Mouse (Mus musculus) cortical plate, adult 2 months (tissue): Measurements from ENCODE around the gene Fam50a.

ENCODE experiments used
- CTCF ChIP-seq: fragments of 200-500 bp; IDR thresholded peaks from 2 replicates; pipeline ENCODE4 v1.5.1; 2011; ENCODE audit warnings: mild to moderate bottlenecking, control low read depth, low read length; ENCODE audit not compliant: insufficient read depth; ENCODE audit errors: extremely low read depth
- POLR2A ChIP-seq: fragments of 200-500 bp; IDR thresholded peaks from 2 replicates; pipeline ENCODE4 v1.6.1; 2011; ENCODE audit warnings: mild to moderate bottlenecking, low read length, control low read depth; ENCODE audit not compliant: insufficient read depth; ENCODE audit errors: extremely low read depth

- no peak for TF ChIP-seq CTCF
- no peak for TF ChIP-seq POLR2A
These were observed 43.1 kb upstream of the Fam50a start for GRCm38 (mm10) chrX:74269736-74270061.
